Comparison of ENCODE assay signal across 17 mouse cellular contexts in the genomic region with DNA sequence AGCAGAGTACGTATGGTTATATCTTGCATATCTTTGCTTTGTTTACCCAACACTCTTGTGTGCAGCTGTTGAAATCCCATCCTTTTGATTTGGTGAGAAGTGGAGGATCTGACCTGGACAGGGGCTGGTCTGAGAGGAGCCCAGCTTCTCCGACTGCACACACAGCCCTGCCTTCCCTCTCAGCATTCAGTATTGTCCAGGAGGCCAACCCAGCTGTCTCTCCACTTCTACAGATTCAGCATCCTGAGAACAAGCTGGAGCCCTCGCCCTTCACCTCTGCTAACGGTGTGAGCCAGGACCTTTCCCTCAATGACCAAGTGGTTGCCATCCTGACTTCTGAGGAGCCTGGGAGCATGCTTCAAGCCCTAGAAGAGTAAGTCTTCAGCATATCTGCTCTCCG. TPM values are rescaled to one million over a fixed set of nuclear protein-coding genes. Genes with fewer than 3 reads are reported as not detected.
"Had no signal": no experiment of that assay in that cellular context is flagged by ENCODE, and none has a peak within 500 bp of the region (broad histone marks: within the 10 kb centered on the region; RNA-seq: fewer than 3 reads in every experiment).

No protein-coding gene starts in this region.

- H3K36me3 ChIP-seq: neural tube, embryonic 13.5 days; neural tube, embryonic 15.5 days had no signal

- H3K27ac ChIP-seq: neural tube, embryonic 13.5 days; neural tube, embryonic 15.5 days; stomach, embryonic 15.5 days; stomach, postnatal 0 days had no signal

- H3K4me3 ChIP-seq: neural tube, embryonic 13.5 days; neural tube, embryonic 15.5 days; stomach, embryonic 15.5 days had no signal

- H3K4me1 ChIP-seq: stomach, embryonic 15.5 days had no signal

- H3K9me3 ChIP-seq: neural tube, embryonic 13.5 days; neural tube, embryonic 15.5 days; stomach, embryonic 15.5 days had no signal

- DNase-seq: retina, postnatal 1 day; right cerebral cortex, adult 18-20 months; right cerebral cortex, postnatal 14 days; right cerebral cortex, postnatal 25 days; right cerebral cortex, postnatal 4 days; spleen, adult 18-20 months; thymus, adult 18-20 months; thymus, adult 2 months; thymus, postnatal 14 days; thymus, postnatal 25 days; thymus, postnatal 36 days; thymus, postnatal 4 days had no signal

- H3K9ac ChIP-seq: neural tube, embryonic 13.5 days; neural tube, embryonic 15.5 days; stomach, embryonic 15.5 days had no signal

- H3K27me3 ChIP-seq: neural tube, embryonic 13.5 days; neural tube, embryonic 15.5 days; stomach, embryonic 15.5 days had no signal

- H3K4me2 ChIP-seq: neural tube, embryonic 13.5 days; neural tube, embryonic 15.5 days; stomach, embryonic 15.5 days had no signal

RNA-seq across cellular contexts. Expression of gene Evc2, which starts 25.0 kb away (rescaled TPM):
- total RNA-seq: neutrophil, adult 5-6 weeks had no signal

RNA-seq across cellular contexts. Expression of gene Evc, which starts 26.6 kb away (rescaled TPM):
- total RNA-seq: neutrophil, adult 5-6 weeks had no signal
